Mouse (Mus musculus) liver, embryonic 14.5 days (tissue): ENCODE results near the gene Ptn. TPM values are rescaled to one million over a fixed set of nuclear protein-coding genes. Genes with fewer than 3 reads are reported as not detected.

Experiments used
- ATAC-seq: fragments of 200-750 bp; cut with Nextera tagmentation; 2 replicates; pipeline ENCODE4 v1.8.0; 2017; ENCODE audit warnings: moderate number of reproducible peaks, mild to moderate bottlenecking, moderate library complexity; ENCODE audit not compliant: insufficient read depth
- DNase-seq, 3 experiments: peaks; one replicate each; pipeline ENCODE4 v3.0.0-alpha.2; 2012 to 2013; ENCODE audit warnings: low read depth in 3 of 3, low spot score in 3 of 3
- H3K27ac ChIP-seq: fragments of 300-500 bp; sonication (generic); 2 replicates; pipeline ENCODE4 v1.5.1; 2014; ENCODE audit warnings: moderate library complexity, mild to moderate bottlenecking, control low read depth, inconsistent platforms
- H3K27me3 ChIP-seq: fragments of 300-500 bp; sonication (generic); 2 replicates; pipeline ENCODE4 v1.6.1; 2014; ENCODE audit warnings: mild to moderate bottlenecking, low read length, moderate library complexity; ENCODE audit not compliant: control insufficient read depth, insufficient read depth
- H3K36me3 ChIP-seq: fragments of 300-500 bp; sonication (generic); replicated peaks from 2 replicates; pipeline ENCODE4 v1.6.1; 2014; ENCODE audit warnings: low read depth; ENCODE audit not compliant: control insufficient read depth, insufficient read depth
- H3K4me1 ChIP-seq, 2 experiments: fragments of 200-500 bp in 1 of 2; fragments of 300-500 bp in 1 of 2; sonication (generic) in 1 of 2; replicated peaks; 2 replicates each; pipeline ENCODE4 v1.6.1; 2012 to 2014; ENCODE audit warnings: antibody characterized with exemption in 1 of 2, inconsistent platforms in 1 of 2, low read length in 1 of 2; ENCODE audit not compliant: control insufficient read depth in 2 of 2, insufficient read depth in 2 of 2
- H3K4me2 ChIP-seq: fragments of 300-500 bp; sonication (generic); 2 replicates; pipeline ENCODE4 v1.6.1; 2014; ENCODE audit warnings: low read depth, mild to moderate bottlenecking, control low read depth, moderate library complexity
- H3K4me3 ChIP-seq, 2 experiments: fragments of 200-500 bp in 1 of 2; fragments of 300-500 bp in 1 of 2; sonication (generic) in 1 of 2; 2 replicates each; pipeline ENCODE4 v1.5.1; 2012 to 2014; ENCODE audit warnings: low read depth in 2 of 2, low read length in 2 of 2, mild to moderate bottlenecking in 2 of 2, control low read depth in 1 of 2, inconsistent platforms in 1 of 2, moderate library complexity in 1 of 2; ENCODE audit not compliant: insufficient read depth in 1 of 2
- H3K9ac ChIP-seq: fragments of 300-500 bp; sonication (generic); replicated peaks from 2 replicates; pipeline ENCODE4 v1.6.1; 2014; ENCODE audit warnings: mild to moderate bottlenecking, control low read depth, moderate library complexity
- H3K9me3 ChIP-seq: fragments of 300-500 bp; sonication (generic); 2 replicates; pipeline ENCODE4 v1.6.1; 2016; ENCODE audit warnings: low read length, mixed read lengths; ENCODE audit not compliant: control insufficient read depth
- CTCF ChIP-seq: IDR thresholded peaks from 2 replicates; pipeline ENCODE4 v1.5.1; 2016; ENCODE audit warnings: antibody characterized with exemption, low read depth, control low read depth
- EP300 ChIP-seq: IDR thresholded peaks from 2 replicates; pipeline ENCODE4 v1.6.1; 2016; ENCODE audit warnings: antibody characterized with exemption, low read depth
- WGBS: fragments of 180-500 bp; shearing (Covaris S2); extraction: QIAGEN DNeasy Blood & Tissue Kit; methylation state at CpG from one replicate; pipeline ENCODE4 v1.1.7; 2014; ENCODE audit not compliant: insufficient replicate concordance; 5-methylcytosine and 5-hydroxymethylcytosine counted together
- polyA plus RNA-seq, 2 experiments: library from polyadenylated mRNA; depleted of rRNA in 1 of 2; stranded (reverse) in 1 of 2; unstranded in 1 of 2; fragments of >200 nt; fragmentation: Nextera tagmentation in 1 of 2; extraction: Ambion mirVana in 1 of 2; gene quantifications; 2 replicates each; pipeline versions ENCODE4 v1.2.1 to v1.2.3; 2012 to 2014

Gene Ptn
- polyA plus RNA-seq, 2 experiments, result 7.9 to 9.4 TPM

DNA sequence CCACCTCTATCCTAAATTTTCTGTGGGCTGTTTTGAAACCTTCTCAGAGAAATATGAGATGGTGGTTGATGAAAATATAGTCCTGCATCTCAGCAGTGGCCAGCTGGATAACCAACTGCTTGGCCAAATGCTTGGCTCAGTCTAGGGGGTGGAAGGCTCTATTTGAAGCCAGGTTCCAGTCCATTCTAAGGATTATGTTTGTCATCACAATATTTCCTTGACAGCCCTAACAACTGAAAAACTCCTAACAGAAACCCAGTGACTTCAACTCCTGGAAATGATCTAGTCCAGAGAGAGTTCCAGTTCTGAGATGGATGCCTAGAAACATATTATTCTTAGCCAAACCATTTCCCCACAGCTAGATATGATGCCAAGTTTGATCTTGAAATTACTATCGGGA is 35.3 kb upstream of the Ptn start:
- whole genome bisulfite sequencing, result 55% methylated on average over 1 of the region's 1 CpGs
- H3K4me2 ChIP-seq, result no peak overlapping the region
- H3K27ac ChIP-seq, result no peak overlapping the region
- no peaks in the 10 kb centered on the region for H3K27me3 ChIP-seq
- no peaks in the 10 kb centered on the region for H3K36me3 ChIP-seq
- TF ChIP-seq CTCF (no peak), EP300 (no peak)
- no peak for ATAC-seq
- no peak overlapping the region for H3K9ac ChIP-seq
- DNase-seq, result no peak
- H3K9me3 ChIP-seq, result no peaks in the 10 kb centered on the region
- no peaks in the 10 kb centered on the region for H3K4me1 ChIP-seq
- no peak overlapping the region for H3K4me3 ChIP-seq

DNA sequence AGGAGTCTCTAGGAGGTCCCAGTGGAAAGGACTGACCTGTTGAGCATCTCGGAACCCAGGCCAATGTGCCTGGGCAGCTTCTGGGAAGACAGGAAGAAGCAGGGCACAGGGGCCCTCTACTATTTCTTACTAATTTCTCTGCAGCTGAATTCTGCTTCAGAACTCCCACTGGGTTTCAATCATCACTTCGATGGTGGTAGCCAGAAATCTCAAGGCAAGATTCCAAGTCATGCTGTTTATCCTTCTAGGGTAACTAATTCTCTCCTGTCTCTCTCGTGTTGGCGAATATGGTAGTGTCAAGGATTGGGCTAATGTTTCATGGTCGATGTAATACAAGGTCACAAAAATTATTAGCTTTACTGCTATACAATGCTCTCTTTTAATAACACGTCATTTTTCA is 34.2 kb upstream of the Ptn start:
- Histone ChIP-seq H3K9ac (no peak overlapping the region), H3K4me2 (no peak overlapping the region), H3K9me3 (no peaks in the 10 kb centered on the region), H3K27ac (no peak overlapping the region), H3K36me3 (no peaks in the 10 kb centered on the region), H3K27me3 (no peaks in the 10 kb centered on the region), H3K4me1 (no peaks in the 10 kb centered on the region), H3K4me3 (no peak overlapping the region)
- ATAC-seq (no peak), DNase-seq (no peak)
- 52% methylated on average over 6 of the region's 6 CpGs for WGBS
- TF ChIP-seq EP300 (no peak), CTCF (no peak)

DNA sequence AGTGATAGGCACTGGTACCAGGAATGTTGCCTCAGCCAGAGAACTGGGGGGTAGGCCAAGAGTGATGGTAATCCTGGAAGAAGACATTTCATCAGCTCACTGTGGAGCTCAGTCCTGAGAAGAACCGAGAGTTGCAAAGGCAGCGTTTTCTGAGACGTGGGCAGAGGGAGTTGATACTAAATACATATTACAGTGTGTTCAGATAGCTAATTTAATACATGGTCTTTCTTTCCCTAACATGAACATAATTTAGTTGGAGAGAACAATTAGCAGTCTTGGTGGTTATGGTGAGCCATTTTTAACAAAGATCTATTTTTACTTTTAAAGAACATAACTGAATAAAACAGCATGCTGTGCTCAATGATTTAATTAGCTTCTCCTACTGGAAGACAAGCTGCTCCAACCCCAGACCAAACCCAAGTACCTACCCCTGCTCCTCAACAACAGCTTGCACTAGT is 33.0 kb upstream of the Ptn start:
- no peak for ATAC-seq
- no peak overlapping the region for H3K4me3 ChIP-seq
- no peaks in the 10 kb centered on the region for H3K27me3 ChIP-seq
- WGBS, result 71% methylated on average over 3 of the region's 3 CpGs
- H3K4me2 ChIP-seq, result no peak overlapping the region
- H3K36me3 ChIP-seq, result no peaks in the 10 kb centered on the region
- no peaks in the 10 kb centered on the region for H3K4me1 ChIP-seq
- no peak for DNase-seq
- H3K9ac ChIP-seq, result no peak overlapping the region
- H3K9me3 ChIP-seq, result no peaks in the 10 kb centered on the region
- H3K27ac ChIP-seq, result no peak overlapping the region
- TF ChIP-seq CTCF, result no peak

DNA sequence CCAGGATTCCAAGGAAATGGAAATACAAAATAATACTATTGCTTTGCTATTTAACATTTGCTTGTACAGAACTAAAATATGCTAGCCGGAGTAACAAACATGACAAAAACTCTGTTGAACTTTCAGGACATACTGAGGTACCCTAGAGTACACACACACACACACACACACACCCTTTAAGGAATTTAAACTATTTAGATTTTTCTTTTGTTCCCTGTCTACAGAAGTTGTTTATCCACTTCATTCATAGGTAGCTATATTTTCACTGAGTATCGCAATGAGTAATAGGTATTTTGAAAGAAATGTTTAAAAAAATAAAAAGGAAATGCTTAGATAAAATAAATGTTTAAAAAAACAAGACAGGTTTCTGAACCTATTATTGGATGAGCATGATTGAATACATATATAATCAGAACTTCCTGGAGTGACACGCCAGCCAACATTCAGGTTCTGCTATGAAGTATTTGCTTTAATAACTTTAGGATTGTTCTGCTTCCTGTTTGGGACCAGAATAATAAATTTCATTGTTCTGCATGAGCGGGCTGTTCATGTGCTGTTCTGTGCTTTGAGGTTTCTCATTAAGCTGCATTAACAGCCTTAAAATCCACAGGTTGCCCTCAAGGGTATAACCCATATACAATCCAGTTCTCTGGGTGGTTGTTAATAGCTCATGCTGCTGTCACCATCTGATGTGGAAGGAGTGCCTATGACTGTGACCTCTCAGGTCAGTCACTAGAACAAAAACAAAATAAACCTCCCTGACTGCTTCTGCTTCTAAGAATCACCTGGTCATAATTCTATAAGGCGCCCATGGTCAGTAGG is 32.3 kb upstream of the Ptn start:
- ATAC-seq (no peak), DNase-seq (no peak)
- Histone ChIP-seq H3K4me2 (no peak overlapping the region), H3K27ac (no peak overlapping the region), H3K4me3 (no peak overlapping the region), H3K9ac (no peak overlapping the region), H3K4me1 (no peaks in the 10 kb centered on the region), H3K9me3 (no peaks in the 10 kb centered on the region), H3K27me3 (no peaks in the 10 kb centered on the region), H3K36me3 (no peaks in the 10 kb centered on the region)
- no peak for TF ChIP-seq CTCF
- no peak for TF ChIP-seq EP300
- 64% methylated on average over 5 of the region's 5 CpGs for WGBS

DNA sequence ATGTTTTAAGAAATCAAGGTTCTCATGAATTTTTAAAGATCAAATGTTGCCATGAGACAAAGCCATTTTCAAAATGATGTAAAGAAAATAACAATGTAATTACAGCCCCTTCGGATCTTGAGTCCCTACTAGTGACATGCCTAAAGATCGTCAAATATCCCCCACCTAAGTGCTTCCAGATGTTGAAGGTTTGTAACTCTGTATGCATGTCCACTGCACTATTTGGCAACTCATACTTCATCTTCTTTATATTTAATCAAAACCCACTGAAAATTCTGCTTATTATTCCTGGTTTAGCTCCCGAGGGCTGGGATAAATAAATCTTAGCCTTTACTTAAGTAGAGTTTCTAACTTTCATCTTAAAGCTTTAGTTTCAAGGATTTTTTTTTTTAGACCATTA is 31.7 kb upstream of the Ptn start:
- H3K4me2 ChIP-seq, result no peak overlapping the region
- H3K4me1 ChIP-seq, result no peaks in the 10 kb centered on the region
- ATAC-seq, result no peak
- WGBS, result 52% methylated on average over 3 of the region's 3 CpGs
- no peak overlapping the region for H3K4me3 ChIP-seq
- no peak overlapping the region for H3K9ac ChIP-seq
- TF ChIP-seq EP300 (no peak), CTCF (no peak)
- H3K9me3 ChIP-seq, result no peaks in the 10 kb centered on the region
- H3K27me3 ChIP-seq, result no peaks in the 10 kb centered on the region
- no peaks in the 10 kb centered on the region for H3K36me3 ChIP-seq
- no peak for DNase-seq
- H3K27ac ChIP-seq, result no peak overlapping the region
